Mouse (Mus musculus): ENCODE data around the gene Oxct1. TPM values are rescaled to one million over a fixed set of nuclear protein-coding genes. Genes with fewer than 3 reads are reported as not detected.
A peak's percentile ranks its signal among the peaks of the same experiment; 100 is the strongest.

Oxct1 gene
- polyA plus RNA-seq, 1 experiment, result 31.6 TPM

DNA sequence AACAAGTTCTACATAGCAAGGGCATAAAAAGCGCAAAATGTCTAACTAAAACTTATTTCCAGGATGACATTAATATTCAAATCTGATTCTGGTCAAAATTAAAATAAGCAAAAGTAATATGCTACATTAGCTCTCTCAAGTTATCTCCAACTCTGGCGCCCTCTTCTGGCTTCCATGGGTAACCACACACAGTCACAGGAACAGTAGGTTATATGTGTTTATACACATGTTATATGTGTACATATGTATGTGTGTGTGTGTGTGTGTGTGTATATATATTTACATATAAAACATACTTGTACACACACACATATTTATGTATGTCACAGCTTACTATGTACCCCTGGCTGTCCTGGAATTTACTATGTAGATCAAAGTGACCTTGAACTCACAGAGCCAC lies 38.2 kb upstream of the Oxct1 start:
- DNase-seq, result peak; percentile 47
- H3K27me3 ChIP-seq (ENCODE audit: control insufficient read depth, insufficient read depth, low read length), result no peaks in the 10 kb centered on the region

DNA sequence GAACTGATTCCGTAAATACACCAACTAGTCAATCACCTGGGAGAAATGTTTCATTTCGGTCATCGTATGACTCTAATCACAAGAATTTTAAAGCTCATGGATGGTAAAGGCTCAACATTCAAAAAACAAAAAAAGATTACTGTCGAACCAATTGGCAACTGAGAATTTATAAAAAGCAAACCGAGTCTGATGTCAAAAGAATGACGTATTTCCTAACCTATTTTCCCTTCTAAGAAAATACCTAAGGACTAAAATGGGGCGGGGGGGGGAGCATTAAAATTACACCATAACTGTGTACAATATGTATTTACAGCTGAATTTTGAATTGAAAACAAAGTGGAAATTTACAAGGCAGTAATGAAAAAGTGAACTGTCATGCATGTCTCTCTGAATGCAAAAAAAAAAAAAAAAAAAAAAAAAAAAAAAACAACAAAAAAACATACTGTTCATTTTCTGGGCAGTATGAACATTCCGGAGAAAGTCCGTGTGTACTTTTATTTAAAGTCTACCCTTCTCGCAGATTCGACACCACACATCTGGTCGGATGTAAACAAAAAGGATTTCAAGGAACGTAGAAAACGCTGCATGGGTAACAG lies 31.2 kb upstream of the Oxct1 start:
- WGBS, result 20% methylated on average over 14 of the region's 14 CpGs
- Histone ChIP-seq H3K36me3 (ENCODE audit: control insufficient read depth, insufficient read depth, low read length) (peaks cover 13% of the 10 kb centered on the region), H3K27me3 (ENCODE audit: control insufficient read depth, insufficient read depth, low read length) (no peaks in the 10 kb centered on the region), H3K27ac (ENCODE audit: control insufficient read depth, insufficient read depth, low read length) (peak overlapping the region; percentile 46), H3K4me1 (replicated peaks; ENCODE audit: control insufficient read depth, insufficient read depth, low read length) (no peaks in the 10 kb centered on the region), H3K4me3 (ENCODE audit: control insufficient read depth, insufficient read depth, low read length) (peak overlapping the region; percentile 79)
- no peak for DNase-seq
- TF ChIP-seq POLR2A (IDR thresholded peaks at IDR 0.05; ENCODE audit: control insufficient read depth, extremely low read depth, insufficient read depth, low read length, poor library complexity), result no peak
- TF ChIP-seq CTCF (IDR thresholded peaks at IDR 0.05; ENCODE audit: borderline replicate concordance, control insufficient read depth, extremely low read depth, insufficient read depth, low read length, poor library complexity), result no peak

More for the DNA sequence above, 38.2 kb upstream of the Oxct1 start:
- WGBS, result 80% methylated on average over 2 of the region's 2 CpGs
- no peaks in the 10 kb centered on the region for H3K4me1 ChIP-seq (replicated peaks; ENCODE audit: control insufficient read depth, insufficient read depth, low read length)
- H3K27ac ChIP-seq (ENCODE audit: control insufficient read depth, insufficient read depth, low read length), result no peak overlapping the region
- no peak overlapping the region for H3K4me3 ChIP-seq (ENCODE audit: control insufficient read depth, insufficient read depth, low read length)
- TF ChIP-seq POLR2A (IDR thresholded peaks at IDR 0.05; ENCODE audit: control insufficient read depth, extremely low read depth, insufficient read depth, low read length, poor library complexity) (no peak), CTCF (IDR thresholded peaks at IDR 0.05; ENCODE audit: borderline replicate concordance, control insufficient read depth, extremely low read depth, insufficient read depth, low read length, poor library complexity) (no peak)
- H3K36me3 ChIP-seq (ENCODE audit: control insufficient read depth, insufficient read depth, low read length), result peaks cover 44% of the 10 kb centered on the region

DNA sequence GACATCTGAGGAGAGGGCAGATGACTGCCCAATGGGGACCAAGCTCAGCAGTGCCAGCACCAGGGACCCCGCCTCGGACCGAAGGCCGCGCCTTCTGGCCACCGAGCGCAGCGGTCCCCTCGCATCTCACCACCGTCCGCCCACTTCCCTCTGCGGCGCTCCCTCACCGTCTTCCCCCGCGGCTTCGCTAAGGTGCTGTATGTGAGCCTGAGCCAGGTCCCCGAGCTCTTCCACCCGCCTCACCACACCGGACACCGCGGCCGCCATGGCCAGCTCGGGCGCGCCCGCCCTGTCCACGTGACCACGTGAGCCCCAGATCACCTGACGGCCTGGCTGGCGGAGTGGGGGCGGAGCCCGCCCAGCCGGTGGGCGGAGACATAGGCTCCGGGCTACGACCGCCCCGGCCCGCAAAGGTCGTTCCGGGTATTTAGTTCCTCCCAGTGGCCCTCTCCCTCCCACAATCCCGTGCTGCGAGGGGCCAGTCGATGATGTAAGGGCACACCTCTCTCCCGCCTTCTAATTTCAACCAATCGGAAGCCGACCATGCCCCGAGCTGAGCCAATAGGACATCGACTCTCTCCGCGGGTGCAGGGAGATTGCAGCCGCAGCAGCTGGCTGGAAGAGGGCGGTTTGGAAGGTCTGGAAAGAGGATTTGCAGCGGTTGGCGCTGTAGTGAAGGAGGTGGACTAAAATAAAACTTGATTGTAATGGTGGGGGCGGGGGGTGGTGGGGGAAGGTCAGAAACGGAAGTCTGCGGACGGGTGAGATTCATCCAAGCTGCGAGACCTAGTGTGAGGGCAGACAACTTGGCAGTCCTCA lies 30.5 kb upstream of the Oxct1 start, which contains the start of gene AW549877:
AW549877 (minus strand) TSS at position 297 of the 819 bp plus-strand sequence.
- no peak for TF ChIP-seq CTCF (IDR thresholded peaks at IDR 0.05; ENCODE audit: borderline replicate concordance, control insufficient read depth, extremely low read depth, insufficient read depth, low read length, poor library complexity)
- peak; percentile 84 for TF ChIP-seq POLR2A (IDR thresholded peaks at IDR 0.05; ENCODE audit: control insufficient read depth, extremely low read depth, insufficient read depth, low read length, poor library complexity)
- H3K4me1 ChIP-seq (replicated peaks; ENCODE audit: control insufficient read depth, insufficient read depth, low read length), result no peaks in the 10 kb centered on the region
- peak; percentile 98 for DNase-seq
- peak within 1 kb of the TSS; percentile 79 for H3K4me3 ChIP-seq (ENCODE audit: control insufficient read depth, insufficient read depth, low read length)
- peak within 1 kb of the TSS; percentile 55 for H3K27ac ChIP-seq (ENCODE audit: control insufficient read depth, insufficient read depth, low read length)
- under 1% methylated on average over 60 of the region's 61 CpGs for WGBS
- peaks cover 6% of the 10 kb centered on the region for H3K36me3 ChIP-seq (ENCODE audit: control insufficient read depth, insufficient read depth, low read length)
- no peaks in the 10 kb centered on the region for H3K27me3 ChIP-seq (ENCODE audit: control insufficient read depth, insufficient read depth, low read length)

DNA sequence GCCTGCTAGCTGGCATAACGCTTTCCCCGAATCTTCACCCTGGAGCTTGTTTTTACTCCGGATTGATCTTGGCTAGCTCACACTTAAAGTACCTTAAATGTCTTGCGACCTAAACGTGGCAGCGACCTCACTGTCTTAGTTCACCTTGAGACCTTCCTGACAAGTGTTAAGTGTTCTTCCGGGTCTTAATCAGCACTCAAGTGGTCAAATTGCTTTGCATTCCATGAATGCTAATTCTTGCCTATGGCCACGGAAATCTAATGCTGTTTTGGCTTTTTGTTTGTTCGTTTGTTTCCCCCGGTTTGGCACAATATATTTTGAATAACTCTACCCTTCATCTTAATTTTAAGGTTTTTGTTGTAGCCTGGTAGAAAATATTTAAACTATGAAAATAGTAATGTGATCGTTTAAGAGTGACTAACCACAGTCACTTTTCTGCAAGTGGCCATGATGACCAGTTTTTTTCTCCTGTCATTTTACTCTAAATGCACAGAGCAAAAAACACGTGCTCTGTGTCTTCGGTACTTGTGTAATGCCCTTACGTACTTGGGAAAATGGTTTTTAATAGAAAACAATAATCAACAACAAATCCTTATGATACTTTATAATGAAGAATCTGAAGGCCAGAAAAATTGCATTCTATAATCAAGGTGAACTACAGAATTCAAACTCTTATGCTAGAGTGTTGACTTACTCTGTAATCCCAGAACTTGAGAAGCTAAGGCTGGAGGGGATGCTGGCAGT lies 29.7 kb upstream of the Oxct1 start:
- Histone ChIP-seq H3K4me3 (ENCODE audit: control insufficient read depth, insufficient read depth, low read length) (peak overlapping the region; percentile 60), H3K4me1 (replicated peaks; ENCODE audit: control insufficient read depth, insufficient read depth, low read length) (no peaks in the 10 kb centered on the region), H3K36me3 (ENCODE audit: control insufficient read depth, insufficient read depth, low read length) (peaks cover 4% of the 10 kb centered on the region), H3K27me3 (ENCODE audit: control insufficient read depth, insufficient read depth, low read length) (no peaks in the 10 kb centered on the region), H3K27ac (ENCODE audit: control insufficient read depth, insufficient read depth, low read length) (peak overlapping the region; percentile 55)
- TF ChIP-seq POLR2A (IDR thresholded peaks at IDR 0.05; ENCODE audit: control insufficient read depth, extremely low read depth, insufficient read depth, low read length, poor library complexity), result no peak
- no peak for TF ChIP-seq CTCF (IDR thresholded peaks at IDR 0.05; ENCODE audit: borderline replicate concordance, control insufficient read depth, extremely low read depth, insufficient read depth, low read length, poor library complexity)
- no peak for DNase-seq
- 23% methylated on average over 14 of the region's 14 CpGs for WGBS

DNA sequence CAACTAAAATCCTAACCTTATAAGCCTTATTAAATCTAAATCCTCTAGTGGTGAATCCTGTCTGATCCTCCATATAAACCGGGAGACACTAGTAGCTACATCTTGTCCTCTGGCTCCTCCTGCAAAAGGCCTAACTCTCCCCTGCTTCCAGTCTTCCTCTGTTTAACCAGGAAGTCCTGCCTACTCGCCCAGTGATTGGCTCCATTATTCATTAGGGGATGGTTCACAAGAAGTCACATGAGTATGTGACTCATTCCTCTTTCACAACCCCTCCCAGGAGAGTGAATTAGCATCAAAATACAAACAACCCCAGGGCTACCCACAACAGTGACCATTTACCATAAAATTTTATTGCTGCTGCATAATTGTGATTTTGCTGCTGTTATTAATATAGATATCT lies 27.0 kb upstream of the Oxct1 start:
- Histone ChIP-seq H3K4me1 (replicated peaks; ENCODE audit: control insufficient read depth, insufficient read depth, low read length) (no peaks in the 10 kb centered on the region), H3K27ac (ENCODE audit: control insufficient read depth, insufficient read depth, low read length) (no peak overlapping the region), H3K36me3 (ENCODE audit: control insufficient read depth, insufficient read depth, low read length) (no peaks in the 10 kb centered on the region), H3K27me3 (ENCODE audit: control insufficient read depth, insufficient read depth, low read length) (no peaks in the 10 kb centered on the region), H3K4me3 (ENCODE audit: control insufficient read depth, insufficient read depth, low read length) (no peak overlapping the region)
- no peak for DNase-seq
- TF ChIP-seq POLR2A (IDR thresholded peaks at IDR 0.05; ENCODE audit: control insufficient read depth, extremely low read depth, insufficient read depth, low read length, poor library complexity), result no peak
- TF ChIP-seq CTCF (IDR thresholded peaks at IDR 0.05; ENCODE audit: borderline replicate concordance, control insufficient read depth, extremely low read depth, insufficient read depth, low read length, poor library complexity), result no peak
- 92% methylated on average over 2 of the region's 2 CpGs for WGBS

DNA sequence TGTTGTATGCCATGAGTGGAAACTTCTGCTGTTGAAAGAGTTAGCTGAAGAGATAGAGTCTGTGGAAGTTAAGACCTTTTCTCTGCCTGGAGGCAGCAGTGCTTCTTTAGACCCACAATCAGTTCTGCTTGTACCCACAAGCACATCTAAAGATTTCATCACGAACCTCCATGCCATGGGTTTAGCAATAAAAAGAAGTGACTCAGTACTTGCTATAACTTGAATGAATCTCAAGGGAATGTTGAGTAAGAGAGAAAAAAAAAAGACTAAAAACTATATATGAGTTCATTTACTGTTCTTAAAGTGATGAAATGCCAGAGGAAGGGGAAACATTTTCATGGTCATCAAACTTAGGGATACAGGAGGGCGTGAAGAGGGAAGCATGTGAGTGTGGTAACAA lies 25.6 kb upstream of the Oxct1 start:
- Histone ChIP-seq H3K36me3 (ENCODE audit: control insufficient read depth, insufficient read depth, low read length) (no peaks in the 10 kb centered on the region), H3K4me1 (replicated peaks; ENCODE audit: control insufficient read depth, insufficient read depth, low read length) (no peaks in the 10 kb centered on the region), H3K27me3 (ENCODE audit: control insufficient read depth, insufficient read depth, low read length) (no peaks in the 10 kb centered on the region), H3K4me3 (ENCODE audit: control insufficient read depth, insufficient read depth, low read length) (no peak overlapping the region), H3K27ac (ENCODE audit: control insufficient read depth, insufficient read depth, low read length) (no peak overlapping the region)
- 91% methylated on average over 2 of the region's 2 CpGs for WGBS
- no peak for TF ChIP-seq CTCF (IDR thresholded peaks at IDR 0.05; ENCODE audit: borderline replicate concordance, control insufficient read depth, extremely low read depth, insufficient read depth, low read length, poor library complexity)
- no peak for TF ChIP-seq POLR2A (IDR thresholded peaks at IDR 0.05; ENCODE audit: control insufficient read depth, extremely low read depth, insufficient read depth, low read length, poor library complexity)
- no peak for DNase-seq

Measured in thymus, adult 2 months (tissue).